Mouse (Mus musculus): ENCODE data around the gene Cdh23. TPM values are rescaled to one million over a fixed set of nuclear protein-coding genes. Genes with fewer than 3 reads are reported as not detected.
"Not testable (repeated sequence)": the region's sequence is repeated elsewhere in the genome, so short reads cannot be mapped to it uniquely, and the experiment has no call there.

Gene Cdh23
- polyA plus RNA-seq, 1 experiment from 2014 or later, result 10.0 TPM

GRCm38 (mm10) chr10:60732397-60732861 is 36.1 kb upstream of the Cdh23 start:
- Histone ChIP-seq H3K9me3 (replicated peaks) (no peaks in the 10 kb centered on the region), H3K27me3 (replicated peaks) (no peaks in the 10 kb centered on the region), H3K36me3 (no peaks in the 10 kb centered on the region), H3K27ac (replicated peaks) (peak overlapping the region; percentile 38; the same call in 1 of the 2 replicates), H3K4me1 (peaks cover 26% of the 10 kb centered on the region), H3K4me3 (replicated peaks) (no peak overlapping the region), H3K4me2 (no peak overlapping the region), H3K9ac (replicated peaks) (0 out of 2 replicates have a peak overlapping the region, but pooled peaks have one; percentile 0)
- no peak for ATAC-seq (ENCODE audit: low FRiP score)
- 47% methylated on average over 2 of the region's 2 CpGs for WGBS

GRCm38 (mm10) chr10:60731742-60732141 is 35.5 kb upstream of the Cdh23 start:
- no peaks in the 10 kb centered on the region for H3K27me3 ChIP-seq (replicated peaks)
- ATAC-seq (ENCODE audit: low FRiP score), result no peak
- no peak overlapping the region for H3K4me2 ChIP-seq
- H3K36me3 ChIP-seq, result no peaks in the 10 kb centered on the region
- 0 out of 2 replicates have a peak overlapping the region, but pooled peaks have one; percentile 0 for H3K9ac ChIP-seq (replicated peaks)
- WGBS, result 48% methylated on average over 5 of the region's 5 CpGs
- peaks cover 23% of the 10 kb centered on the region for H3K4me1 ChIP-seq
- H3K4me3 ChIP-seq (replicated peaks), result no peak overlapping the region
- peak overlapping the region; percentile 38; the same call in 1 of the 2 replicates for H3K27ac ChIP-seq (replicated peaks)
- H3K9me3 ChIP-seq (replicated peaks), result no peaks in the 10 kb centered on the region

- peaks cover 19% of the 10 kb centered on the region for H3K4me1 ChIP-seq
- no peak overlapping the region for H3K9ac ChIP-seq (replicated peaks)
- 34% methylated on average over 5 of the region's 5 CpGs for WGBS
- no peak for ATAC-seq (ENCODE audit: low FRiP score)
- no peaks in the 10 kb centered on the region for H3K27me3 ChIP-seq (replicated peaks)
- no peak overlapping the region for H3K4me3 ChIP-seq (replicated peaks)
- H3K4me2 ChIP-seq, result no peak overlapping the region
- no peaks in the 10 kb centered on the region for H3K9me3 ChIP-seq (replicated peaks)
- H3K27ac ChIP-seq (replicated peaks), result no peak overlapping the region
- no peaks in the 10 kb centered on the region for H3K36me3 ChIP-seq
Measured at GRCm38 (mm10) chr10:60727301-60727700, 31.0 kb upstream of the Cdh23 start.

GRCm38 (mm10) chr10:60726896-60727295 is 30.6 kb upstream of the Cdh23 start:
- H3K36me3 ChIP-seq, result no peaks in the 10 kb centered on the region
- H3K4me2 ChIP-seq, result no peak overlapping the region
- H3K9ac ChIP-seq (replicated peaks), result no peak overlapping the region
- ATAC-seq (ENCODE audit: low FRiP score), result no peak
- no peak overlapping the region for H3K27ac ChIP-seq (replicated peaks)
- no peaks in the 10 kb centered on the region for H3K9me3 ChIP-seq (replicated peaks)
- H3K4me3 ChIP-seq (replicated peaks), result no peak overlapping the region
- H3K4me1 ChIP-seq, result peaks cover 16% of the 10 kb centered on the region
- no peaks in the 10 kb centered on the region for H3K27me3 ChIP-seq (replicated peaks)
- WGBS, result 82% methylated on average over 3 of the region's 3 CpGs

- no peaks in the 10 kb centered on the region for H3K27me3 ChIP-seq (replicated peaks)
- WGBS, result 89% methylated on average over 6 of the region's 6 CpGs
- no peaks in the 10 kb centered on the region for H3K36me3 ChIP-seq
- H3K4me2 ChIP-seq, result no peak overlapping the region
- H3K9me3 ChIP-seq (replicated peaks), result no peaks in the 10 kb centered on the region
- ATAC-seq (ENCODE audit: low FRiP score), result no peak
- H3K4me1 ChIP-seq, result peaks cover 22% of the 10 kb centered on the region
- no peak overlapping the region for H3K4me3 ChIP-seq (replicated peaks)
- H3K27ac ChIP-seq (replicated peaks), result no peak overlapping the region
- H3K9ac ChIP-seq (replicated peaks), result no peak overlapping the region
Measured at GRCm38 (mm10) chr10:60724496-60724895, 28.2 kb upstream of the Cdh23 start.

- no peaks in the 10 kb centered on the region for H3K36me3 ChIP-seq
- no peak for ATAC-seq (ENCODE audit: low FRiP score)
- WGBS, result 48% methylated on average over 1 of the region's 1 CpGs
Measured at GRCm38 (mm10) chr10:60723345-60723744, 27.1 kb upstream of the Cdh23 start.

GRCm38 (mm10) chr10:60721640-60722039 is 25.4 kb upstream of the Cdh23 start:
- Histone ChIP-seq H3K9me3 (replicated peaks) (no peaks in the 10 kb centered on the region), H3K36me3 (no peaks in the 10 kb centered on the region), H3K4me1 (peaks cover 11% of the 10 kb centered on the region), H3K27me3 (replicated peaks) (no peaks in the 10 kb centered on the region), H3K4me3 (replicated peaks) (no peak overlapping the region), H3K9ac (replicated peaks) (no peak overlapping the region), H3K27ac (replicated peaks) (no peak overlapping the region), H3K4me2 (no peak overlapping the region)
- WGBS, result 32% methylated on average over 12 of the region's 12 CpGs
- ATAC-seq (ENCODE audit: low FRiP score), result no peak

More at GRCm38 (mm10) chr10:60723345-60723744, 27.1 kb upstream of the Cdh23 start:
- no peak overlapping the region for H3K27ac ChIP-seq (replicated peaks)
- H3K4me3 ChIP-seq (replicated peaks), result no peak overlapping the region
- H3K4me1 ChIP-seq, result peaks cover 22% of the 10 kb centered on the region
- no peak overlapping the region for H3K4me2 ChIP-seq
- H3K9ac ChIP-seq (replicated peaks), result no peak overlapping the region
- no peaks in the 10 kb centered on the region for H3K27me3 ChIP-seq (replicated peaks)
- no peaks in the 10 kb centered on the region for H3K9me3 ChIP-seq (replicated peaks)

GRCm38 (mm10) chr10:60720461-60720860 is 24.2 kb upstream of the Cdh23 start:
- no peak for ATAC-seq (ENCODE audit: low FRiP score)
- 71% methylated on average over 5 of the region's 5 CpGs for WGBS

GRCm38 (mm10) chr10:60718491-60718890 is 22.2 kb upstream of the Cdh23 start:
- Histone ChIP-seq H3K9ac (replicated peaks) (no peak overlapping the region), H3K9me3 (replicated peaks) (no peaks in the 10 kb centered on the region), H3K4me3 (replicated peaks) (no peak overlapping the region), H3K27me3 (replicated peaks) (no peaks in the 10 kb centered on the region), H3K36me3 (peaks cover 27% of the 10 kb centered on the region), H3K4me2 (no peak overlapping the region), H3K27ac (replicated peaks) (no peak overlapping the region), H3K4me1 (peaks cover 11% of the 10 kb centered on the region)
- WGBS, result 86% methylated on average over 2 of the region's 2 CpGs
- ATAC-seq (ENCODE audit: low FRiP score), result no peak

More at GRCm38 (mm10) chr10:60720461-60720860, 24.2 kb upstream of the Cdh23 start:
- no peaks in the 10 kb centered on the region for H3K9me3 ChIP-seq (replicated peaks)
- H3K27ac ChIP-seq (replicated peaks), result no peak overlapping the region
- H3K36me3 ChIP-seq, result peaks cover 11% of the 10 kb centered on the region
- H3K4me3 ChIP-seq (replicated peaks), result no peak overlapping the region
- H3K27me3 ChIP-seq (replicated peaks), result no peaks in the 10 kb centered on the region
- peaks cover 11% of the 10 kb centered on the region for H3K4me1 ChIP-seq
- H3K4me2 ChIP-seq, result no peak overlapping the region
- no peak overlapping the region for H3K9ac ChIP-seq (replicated peaks)

- 89% methylated on average over 3 of the region's 3 CpGs for WGBS
Measured at GRCm38 (mm10) chr10:60716449-60716848, 20.2 kb upstream of the Cdh23 start.

GRCm38 (mm10) chr10:60712299-60712698 is 16.0 kb upstream of the Cdh23 start:
- not testable (repeated sequence) for H3K27me3 ChIP-seq (replicated peaks); H3K27ac ChIP-seq (replicated peaks); H3K9me3 ChIP-seq (replicated peaks); H3K4me2 ChIP-seq; H3K9ac ChIP-seq (replicated peaks); ATAC-seq (ENCODE audit: low FRiP score); H3K4me3 ChIP-seq (replicated peaks); H3K4me1 ChIP-seq
- peaks cover 34% of the 10 kb centered on the region for H3K36me3 ChIP-seq
- whole genome bisulfite sequencing, result 56% methylated on average over 8 of the region's 8 CpGs

More at GRCm38 (mm10) chr10:60716449-60716848, 20.2 kb upstream of the Cdh23 start:
- no peaks in the 10 kb centered on the region for H3K27me3 ChIP-seq (replicated peaks)
- peaks cover 34% of the 10 kb centered on the region for H3K36me3 ChIP-seq
- H3K4me2 ChIP-seq, result no peak overlapping the region
- H3K4me1 ChIP-seq, result peaks cover 5% of the 10 kb centered on the region
- no peak overlapping the region for H3K9ac ChIP-seq (replicated peaks)
- ATAC-seq (ENCODE audit: low FRiP score), result no peak
- no peak overlapping the region for H3K27ac ChIP-seq (replicated peaks)
- H3K4me3 ChIP-seq (replicated peaks), result no peak overlapping the region
- no peaks in the 10 kb centered on the region; the same call in 1 of the 2 replicates for H3K9me3 ChIP-seq (replicated peaks)

- no peak for ATAC-seq (ENCODE audit: low FRiP score)
- 90% methylated on average over 5 of the region's 5 CpGs for WGBS
- H3K27ac ChIP-seq (replicated peaks), result no peak overlapping the region
- no peaks in the 10 kb centered on the region for H3K27me3 ChIP-seq (replicated peaks)
- H3K36me3 ChIP-seq, result peaks cover 9% of the 10 kb centered on the region
- H3K4me2 ChIP-seq, result no peak overlapping the region
- no peaks in the 10 kb centered on the region for H3K4me1 ChIP-seq
- no peaks in the 10 kb centered on the region; the same call in 1 of the 2 replicates for H3K9me3 ChIP-seq (replicated peaks)
- H3K4me3 ChIP-seq (replicated peaks), result no peak overlapping the region
- H3K9ac ChIP-seq (replicated peaks), result no peak overlapping the region
Measured at GRCm38 (mm10) chr10:60708837-60709236, 12.5 kb upstream of the Cdh23 start.

Data from neural tube, embryonic 15.5 days (tissue).